Mouse (Mus musculus) lung, postnatal 0 days (tissue): ENCODE data around the gene Bcl2l10. TPM values are rescaled to one million over a fixed set of nuclear protein-coding genes. Genes with fewer than 3 reads are reported as not detected.
A peak's percentile ranks its signal among the peaks of the same experiment; 100 is the strongest.

ENCODE experiments used
- ATAC-seq: fragments of 200-750 bp; cut with Nextera tagmentation; 2 replicates; pipeline ENCODE4 v1.8.0; 2017; ENCODE audit warnings: moderate library complexity
- DNase-seq: peaks from one replicate; pipeline ENCODE4 v3.0.0-alpha.2; 2016; ENCODE audit warnings: low spot score
- H3K27ac ChIP-seq: fragments of 300-500 bp; sonication (generic); 2 replicates; pipeline ENCODE4 v1.5.1; 2014; ENCODE audit warnings: antibody characterized with exemption, mild to moderate bottlenecking, low read length, mixed read lengths
- H3K27me3 ChIP-seq: fragments of 300-500 bp; sonication (generic); replicated peaks from 2 replicates; pipeline ENCODE4 v1.6.1; 2014; ENCODE audit warnings: low read length, mixed read lengths; ENCODE audit not compliant: insufficient read depth
- H3K36me3 ChIP-seq: fragments of 300-500 bp; sonication (generic); 2 replicates; pipeline ENCODE4 v1.6.1; 2014; ENCODE audit warnings: low read length, mixed read lengths; ENCODE audit not compliant: insufficient read depth
- H3K4me1 ChIP-seq: fragments of 300-500 bp; sonication (generic); 2 replicates; pipeline ENCODE4 v1.6.1; 2014; ENCODE audit warnings: antibody characterized with exemption, low read depth, low read length, mixed read lengths; ENCODE audit not compliant: insufficient read depth
- H3K4me2 ChIP-seq: fragments of 300-500 bp; sonication (generic); replicated peaks from 2 replicates; pipeline ENCODE4 v1.6.1; 2014; ENCODE audit warnings: low read depth, mild to moderate bottlenecking, low read length, moderate library complexity, mixed read lengths
- H3K4me3 ChIP-seq: fragments of 300-500 bp; sonication (generic); 2 replicates; pipeline ENCODE4 v1.5.1; 2014; ENCODE audit warnings: low read depth, low read length
- H3K9ac ChIP-seq: fragments of 300-500 bp; sonication (generic); replicated peaks from 2 replicates; pipeline ENCODE4 v1.6.1; 2014; ENCODE audit warnings: low read depth, mild to moderate bottlenecking
- H3K9me3 ChIP-seq: fragments of 300-500 bp; sonication (generic); 2 replicates; pipeline ENCODE4 v1.6.1; 2016; ENCODE audit warnings: low read length, mixed read lengths
- CTCF ChIP-seq: IDR thresholded peaks from 2 replicates; pipeline ENCODE4 v1.5.1; 2016; ENCODE audit warnings: antibody characterized with exemption, mild to moderate bottlenecking
- EP300 ChIP-seq: IDR thresholded peaks from 2 replicates; pipeline ENCODE4 v1.6.1; 2016; ENCODE audit warnings: antibody characterized with exemption, mild to moderate bottlenecking, control low read depth
- WGBS: fragments of 180-500 bp; shearing (Covaris S2); extraction: QIAGEN DNeasy Blood & Tissue Kit; methylation state at CpG from one replicate; pipeline ENCODE4 v1.1.7; 2014; 5-methylcytosine and 5-hydroxymethylcytosine counted together
- polyA plus RNA-seq: library from polyadenylated mRNA; unstranded; fragments of >200 nt; fragmentation: Nextera tagmentation; extraction: Ambion mirVana; gene quantifications from 2 replicates; pipeline ENCODE4 v1.2.1, GENCODE M21; 2015

The Bcl2l10 gene
- 0.11 and 0.13 TPM in 2 replicates for polyA plus RNA-seq

DNA sequence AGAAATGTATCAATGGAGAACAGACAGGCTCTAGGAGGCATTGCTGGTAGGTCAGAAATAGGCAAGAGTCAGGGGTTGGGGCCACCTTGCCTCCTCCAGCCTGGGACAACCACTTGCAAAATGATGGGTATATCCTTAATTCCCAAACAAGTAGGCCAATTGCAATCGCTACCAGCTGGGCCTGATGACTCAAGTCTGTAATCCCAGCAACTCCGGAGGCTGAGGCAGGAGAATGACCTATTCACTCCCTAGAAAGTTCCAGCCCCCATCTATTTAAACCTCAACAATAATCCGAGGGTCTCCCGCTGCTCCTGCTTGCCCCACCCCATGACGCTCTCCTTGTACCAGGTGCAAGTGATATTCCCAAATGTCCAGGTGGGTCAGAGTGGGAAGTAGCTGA, at the start of gene Bcl2l10:
Gene Bcl2l10, plus strand, starts transcription at position 301 of the 400 bp plus-strand sequence.
- TF ChIP-seq EP300 (no peak), CTCF (no peak)
- Histone ChIP-seq H3K9ac (no peak within 1 kb of the TSS), H3K27ac (no peak within 1 kb of the TSS), H3K4me3 (no peak within 1 kb of the TSS), H3K4me1 (no peaks in the 10 kb centered on the region), H3K9me3 (no peaks in the 10 kb centered on the region), H3K36me3 (0 out of 2 replicates have a peak, but pooled peaks cover 3% of the 10 kb centered on the region), H3K27me3 (no peaks in the 10 kb centered on the region), H3K4me2 (no peak within 1 kb of the TSS)
- DNase-seq (no peak), ATAC-seq (no peak)
- 88% methylated on average over 5 of the region's 5 CpGs for WGBS

DNA sequence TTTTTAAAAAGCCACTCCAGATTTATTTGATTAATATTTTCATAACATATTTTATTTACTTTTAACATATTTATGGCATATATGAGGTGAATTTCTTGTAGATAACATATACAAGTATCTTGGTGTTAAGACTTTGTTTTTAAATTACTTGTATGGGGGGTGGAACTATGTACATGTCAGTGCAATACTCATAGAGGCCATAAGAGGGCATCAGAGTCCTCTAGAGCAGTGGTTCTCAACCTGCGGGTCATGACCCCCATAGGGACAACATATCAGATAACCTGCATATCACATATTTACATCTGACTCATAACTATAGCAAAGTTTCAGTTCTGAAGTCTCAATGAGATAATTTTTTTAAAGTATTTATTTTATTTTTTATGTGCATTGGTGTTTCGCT, 48.2 kb upstream of the Bcl2l10 start:
- Histone ChIP-seq H3K4me2 (no peak overlapping the region), H3K27ac (no peak overlapping the region), H3K4me1 (no peaks in the 10 kb centered on the region), H3K9ac (no peak overlapping the region), H3K4me3 (no peak overlapping the region), H3K9me3 (no peaks in the 10 kb centered on the region), H3K27me3 (no peaks in the 10 kb centered on the region), H3K36me3 (peaks cover 4% of the 10 kb centered on the region; the same call in 1 of the 2 replicates)
- 82% methylated on average over 2 of the region's 2 CpGs for WGBS
- ATAC-seq (no peak), DNase-seq (no peak)
- TF ChIP-seq EP300 (no peak), CTCF (peak; percentile 55)

DNA sequence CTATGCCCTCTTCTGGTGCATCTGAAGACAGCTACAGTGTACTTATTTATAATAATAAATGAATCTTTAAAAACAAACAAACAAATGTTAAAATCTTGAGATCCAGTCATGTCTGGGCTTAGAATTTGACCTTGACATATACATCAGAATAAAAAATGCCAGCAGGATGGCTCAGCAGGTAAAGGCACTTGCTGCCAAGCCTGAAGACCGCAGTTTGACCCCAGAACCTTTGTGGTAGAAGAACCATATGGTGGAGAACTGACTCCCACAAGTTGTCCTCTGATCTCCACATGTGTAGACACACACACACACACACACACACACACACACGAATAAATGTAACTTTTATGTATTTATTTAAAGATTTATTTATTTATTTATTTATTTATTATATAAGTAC, 44.5 kb upstream of the Bcl2l10 start:
- no peaks in the 10 kb centered on the region for H3K9me3 ChIP-seq
- no peak for DNase-seq
- TF ChIP-seq EP300 (no peak), CTCF (no peak)
- ATAC-seq: no peak
- no peak overlapping the region for H3K4me3 ChIP-seq
- no peaks in the 10 kb centered on the region for H3K4me1 ChIP-seq
- H3K27me3 ChIP-seq: no peaks in the 10 kb centered on the region
- WGBS: 82% methylated on average over 2 of the region's 2 CpGs
- no peak overlapping the region for H3K4me2 ChIP-seq
- H3K27ac ChIP-seq: no peak overlapping the region
- no peak overlapping the region for H3K9ac ChIP-seq
- no peaks in the 10 kb centered on the region for H3K36me3 ChIP-seq

DNA sequence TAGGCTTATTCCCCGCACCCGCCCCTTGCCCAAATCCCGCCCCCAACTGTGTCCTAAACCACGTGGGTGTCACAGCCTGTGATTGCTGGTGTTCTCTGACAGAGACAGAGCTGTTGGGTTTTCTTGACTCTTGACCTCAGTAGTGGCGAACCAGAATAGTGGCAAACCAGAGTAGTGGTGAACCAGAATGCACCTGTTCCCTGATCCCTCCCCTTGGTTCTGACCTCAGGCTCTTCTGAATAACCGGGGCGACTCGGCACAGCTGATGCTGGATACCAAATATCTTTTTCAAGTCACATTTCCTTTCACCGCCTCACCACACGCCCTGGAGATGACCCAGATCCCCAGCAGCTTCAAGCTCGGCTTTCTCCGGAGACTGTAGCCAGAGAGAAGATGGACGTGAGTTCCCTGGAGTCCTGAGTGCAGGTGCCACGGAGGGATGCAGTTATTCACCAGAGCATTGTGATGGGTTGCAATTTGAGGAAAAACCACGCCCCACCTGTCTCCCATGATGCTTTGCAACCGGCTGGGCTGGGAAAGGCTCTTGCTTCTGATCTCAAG, 43.8 kb upstream of the Bcl2l10 start:
- H3K4me1 ChIP-seq: no peaks in the 10 kb centered on the region
- no peak overlapping the region for H3K27ac ChIP-seq
- no peaks in the 10 kb centered on the region for H3K27me3 ChIP-seq
- no peak overlapping the region for H3K4me2 ChIP-seq
- TF ChIP-seq CTCF (no peak), EP300 (no peak)
- no peak for ATAC-seq
- H3K9me3 ChIP-seq: no peaks in the 10 kb centered on the region
- 37% methylated on average over 16 of the region's 16 CpGs for WGBS
- H3K4me3 ChIP-seq: no peak overlapping the region
- DNase-seq: no peak
- no peaks in the 10 kb centered on the region for H3K36me3 ChIP-seq
- H3K9ac ChIP-seq: no peak overlapping the region

DNA sequence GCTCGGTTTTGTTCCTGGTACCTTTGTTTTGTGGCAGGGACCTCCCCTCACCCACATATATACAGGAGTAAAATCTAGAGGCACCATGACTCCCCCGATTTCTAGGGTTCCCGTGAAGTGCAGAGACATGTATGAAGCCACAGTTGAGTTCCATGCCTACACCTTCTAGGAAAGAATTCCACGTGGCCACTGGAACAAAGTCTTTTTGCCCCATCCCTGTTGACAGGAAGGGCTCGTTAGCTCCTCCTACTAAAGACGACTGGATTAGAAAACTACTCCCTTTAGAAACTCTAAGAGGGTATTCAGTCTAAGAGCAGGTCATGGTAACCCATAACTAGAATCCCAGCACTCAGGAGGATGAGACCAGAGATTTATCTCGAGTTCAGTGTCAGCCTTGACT, 43.3 kb upstream of the Bcl2l10 start:
- WGBS: 39% methylated on average over 7 of the region's 7 CpGs
- DNase-seq (no peak), ATAC-seq (no peak)
- Histone ChIP-seq H3K4me2 (no peak overlapping the region), H3K4me1 (no peaks in the 10 kb centered on the region), H3K36me3 (no peaks in the 10 kb centered on the region), H3K27ac (no peak overlapping the region), H3K4me3 (no peak overlapping the region), H3K9ac (no peak overlapping the region), H3K9me3 (no peaks in the 10 kb centered on the region), H3K27me3 (no peaks in the 10 kb centered on the region)
- TF ChIP-seq EP300 (no peak), CTCF (no peak)

DNA sequence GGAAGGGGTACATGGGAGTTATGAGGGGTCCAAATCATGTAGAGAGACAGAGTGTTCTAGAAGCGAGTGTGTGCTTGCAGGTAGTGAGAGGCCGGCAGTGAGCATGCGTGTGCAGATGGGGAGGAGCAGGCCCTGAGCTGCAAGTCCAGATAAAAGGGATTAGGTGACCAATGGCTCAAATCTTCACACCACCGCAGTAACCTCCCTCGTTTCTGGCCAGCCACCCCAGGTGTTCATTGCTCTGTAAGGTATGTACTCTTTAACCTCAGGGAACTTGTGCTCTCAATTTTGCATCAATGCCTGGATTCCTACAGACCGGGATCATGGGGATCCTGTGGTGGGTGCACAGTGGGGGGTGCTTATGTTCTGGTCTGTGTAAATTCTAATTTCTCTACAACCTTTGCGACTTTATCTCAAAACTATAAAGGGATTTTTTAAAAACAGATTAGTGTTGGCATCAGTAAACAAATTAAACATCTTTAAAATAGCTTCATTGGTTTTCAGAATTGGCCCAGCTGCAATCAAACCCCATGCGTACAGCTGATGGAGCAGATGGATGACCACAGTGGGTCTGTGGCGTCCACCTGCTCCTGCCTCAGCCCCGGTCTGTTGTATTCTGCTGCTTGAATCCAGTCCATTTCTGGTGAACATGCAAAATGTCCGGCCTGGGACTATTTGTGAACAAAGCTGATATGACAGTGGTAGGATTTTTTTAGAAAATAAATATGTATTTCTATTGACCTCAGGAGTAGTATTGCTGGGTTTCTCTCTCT, 41.2 kb upstream of the Bcl2l10 start, which contains the start of gene Gnb5:
Gene Gnb5, plus strand, starts transcription at position 163 of the 773 bp plus-strand sequence.
- Histone ChIP-seq H3K4me2 (no peak within 1 kb of the TSS), H3K4me3 (no peak within 1 kb of the TSS), H3K4me1 (no peaks in the 10 kb centered on the region), H3K9me3 (no peaks in the 10 kb centered on the region), H3K27ac (no peak within 1 kb of the TSS), H3K27me3 (no peaks in the 10 kb centered on the region), H3K9ac (no peak within 1 kb of the TSS), H3K36me3 (no peaks in the 10 kb centered on the region)
- 82% methylated on average over 11 of the region's 11 CpGs for WGBS
- DNase-seq (no peak), ATAC-seq (no peak)
- TF ChIP-seq EP300 (no peak), CTCF (no peak)
